ENCODE assay signal across 10 mouse cellular contexts in the genomic region with DNA sequence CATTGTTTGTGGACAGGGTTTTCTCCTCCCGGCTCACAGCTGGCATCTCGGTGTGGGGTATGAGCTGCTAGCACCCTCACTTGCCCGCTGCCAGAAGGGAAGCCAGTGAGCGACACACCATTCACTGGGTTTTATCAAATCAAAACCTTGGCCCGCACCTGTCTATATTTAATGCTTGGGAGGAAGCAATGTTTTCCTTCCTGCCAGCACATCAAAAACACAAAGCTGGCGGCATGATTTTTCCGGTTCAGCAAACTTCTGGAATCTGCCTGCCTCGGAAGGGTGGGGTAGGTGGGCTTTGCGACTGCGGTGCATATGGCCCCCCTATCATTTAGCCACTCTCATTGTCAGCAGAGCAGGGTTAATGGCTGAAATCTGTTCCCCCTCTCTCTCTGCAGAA.
DNase-seq lines count a peak whose midpoint lies in the region; ATAC-seq and TF ChIP-seq lines count a peak whose summit lies in the region.
"Had no signal": no experiment of that assay in that cellular context is flagged by ENCODE, and none has a peak within 500 bp of the region (broad histone marks: within the 10 kb centered on the region; RNA-seq: fewer than 3 reads in every experiment).

No protein-coding gene starts in this region.

- no peak for ATAC-seq in forebrain, postnatal 0 days

- peaks cover 64% of the 10 kb centered on the region for H3K4me1 ChIP-seq in heart, embryonic 10.5 days
- peaks cover 7% of the 10 kb centered on the region for H3K4me1 ChIP-seq in forebrain, postnatal 0 days (ENCODE audit: insufficient read depth)
- peaks cover 38% of the 10 kb centered on the region for H3K4me1 ChIP-seq in limb, embryonic 10.5 days
- H3K4me1 ChIP-seq: stomach, embryonic 15.5 days had no signal

- H3K4me3 ChIP-seq in heart, embryonic 10.5 days = no peak overlapping the region
- no peak overlapping the region for H3K4me3 ChIP-seq in forebrain, postnatal 0 days (ENCODE audit: low read depth, low read length)
- no peak overlapping the region for H3K4me3 ChIP-seq in limb, embryonic 10.5 days
- H3K4me3 ChIP-seq: stomach, embryonic 15.5 days had no signal

- H3K27ac ChIP-seq in heart, embryonic 10.5 days = no peak overlapping the region
- peak overlapping the region; percentile 29; the same call in 1 of the 2 replicates for H3K27ac ChIP-seq in forebrain, postnatal 0 days (ENCODE audit: low read depth, low read length)
- H3K27ac ChIP-seq in limb, embryonic 10.5 days = 0 out of 2 replicates have a peak overlapping the region, but pooled peaks have one; percentile 19
- H3K27ac ChIP-seq: stomach, embryonic 15.5 days had no signal

- no peak overlapping the region for H3K9ac ChIP-seq in forebrain, postnatal 0 days
- H3K9ac ChIP-seq: stomach, embryonic 15.5 days had no signal

- H3K27me3 ChIP-seq in heart, embryonic 10.5 days (ENCODE audit: insufficient read depth, poor library complexity, severe bottlenecking) = no peaks in the 10 kb centered on the region
- H3K27me3 ChIP-seq in forebrain, postnatal 0 days (ENCODE audit: insufficient read depth, low read length) = no peaks in the 10 kb centered on the region
- peaks cover 4% of the 10 kb centered on the region for H3K27me3 ChIP-seq in limb, embryonic 10.5 days (ENCODE audit: low read depth, poor library complexity, severe bottlenecking)
- H3K27me3 ChIP-seq: stomach, embryonic 15.5 days had no signal

- peak; percentile 96 for DNase-seq in heart, adult 11 months
- no peak for DNase-seq in heart, embryonic 10.5 days (ENCODE audit: low spot score)
- DNase-seq in brain, embryonic 14.5 days (ENCODE audit: low read depth) = peak; percentile 58
- no peak for DNase-seq in forebrain, postnatal 0 days
- DNase-seq in limb, embryonic 10.5 days (ENCODE audit: low spot score) = no peak
- DNase-seq in thymus, adult 18-20 months = no peak
- no peak for DNase-seq in cerebellum, adult 8-10 months
- DNase-seq in thymus, postnatal 25 days = no peak
- DNase-seq: cerebellum, adult 9-10 months had no signal

- H3K9me3 ChIP-seq in heart, embryonic 10.5 days = no peaks in the 10 kb centered on the region
- no peaks in the 10 kb centered on the region for H3K9me3 ChIP-seq in forebrain, postnatal 0 days (ENCODE audit: low read length)
- no peaks in the 10 kb centered on the region for H3K9me3 ChIP-seq in limb, embryonic 10.5 days (replicated peaks)
- H3K9me3 ChIP-seq: stomach, embryonic 15.5 days had no signal

- no peaks in the 10 kb centered on the region for H3K36me3 ChIP-seq in heart, embryonic 10.5 days
- no peaks in the 10 kb centered on the region for H3K36me3 ChIP-seq in forebrain, postnatal 0 days (ENCODE audit: insufficient read depth)
- H3K36me3 ChIP-seq in limb, embryonic 10.5 days = no peaks in the 10 kb centered on the region
- H3K36me3 ChIP-seq: stomach, embryonic 15.5 days had no signal

- no peak overlapping the region for H3K4me2 ChIP-seq in forebrain, postnatal 0 days (ENCODE audit: low read depth)
- H3K4me2 ChIP-seq: stomach, embryonic 15.5 days had no signal

- no peak for TF ChIP-seq CTCF in brain, embryonic 14.5 days (IDR thresholded peaks at IDR 0.05; ENCODE audit: borderline replicate concordance, extremely low read depth, insufficient read depth, insufficient read length)
- TF ChIP-seq CTCF in forebrain, postnatal 0 days (IDR thresholded peaks at IDR 0.05; ENCODE audit: low read depth) = no peak

- TF ChIP-seq POLR2A in brain, embryonic 14.5 days (IDR thresholded peaks at IDR 0.05; ENCODE audit: borderline replicate concordance, extremely low read depth, insufficient read depth, insufficient read length, poor library complexity, severe bottlenecking) = no peak

- WGBS in heart, embryonic 10.5 days = 58% methylated on average over 10 of the region's 10 CpGs
- 12% methylated on average over 10 of the region's 10 CpGs for WGBS in forebrain, postnatal 0 days
- 81% methylated on average over 10 of the region's 10 CpGs for WGBS in limb, embryonic 10.5 days

Comparison
In these comparisons a context has a peak if more than half of its experiments do, and no peak if none do; other contexts are left out.
1. DNase-seq: peak in heart, adult 11 months (single experiment) and brain, embryonic 14.5 days (single experiment); none in heart, embryonic 10.5 days (single experiment), forebrain, postnatal 0 days (single experiment), limb, embryonic 10.5 days (single experiment), thymus, adult 18-20 months (0 of 2), cerebellum, adult 8-10 months (single experiment) and thymus, postnatal 25 days (single experiment).